Mouse (Mus musculus) neural tube, embryonic 14.5 days (tissue): Measurements from ENCODE around the gene Tmem97. TPM values are rescaled to one million over a fixed set of nuclear protein-coding genes. Genes with fewer than 3 reads are reported as not detected.
"Not testable (repeated sequence)": the region's sequence is repeated elsewhere in the genome, so short reads cannot be mapped to it uniquely, and the experiment has no call there.

Source experiments
- ATAC-seq: fragments of 200-750 bp; cut with Nextera tagmentation; 2 replicates; pipeline ENCODE4 v1.8.0; 2017; ENCODE audit warnings: low read depth, mild to moderate bottlenecking, moderate TSS enrichment, moderate library complexity
- H3K27ac ChIP-seq: fragments of 300-500 bp; sonication (generic); 2 replicates; pipeline ENCODE4 v1.5.1; 2014; ENCODE audit warnings: low read depth, mild to moderate bottlenecking, control low read depth, low read length, moderate library complexity, mixed read lengths
- H3K27me3 ChIP-seq: fragments of 300-500 bp; sonication (generic); 2 replicates; pipeline ENCODE4 v1.6.1; 2014; ENCODE audit warnings: low read length; ENCODE audit not compliant: control insufficient read depth, insufficient read depth
- H3K36me3 ChIP-seq: fragments of 300-500 bp; sonication (generic); 2 replicates; pipeline ENCODE4 v1.6.1; 2014; ENCODE audit warnings: low read length, mixed read lengths; ENCODE audit not compliant: control insufficient read depth, insufficient read depth
- H3K4me1 ChIP-seq: fragments of 300-500 bp; sonication (generic); 2 replicates; pipeline ENCODE4 v1.6.1; 2014; ENCODE audit warnings: low read length; ENCODE audit not compliant: control insufficient read depth, insufficient read depth
- H3K4me2 ChIP-seq: fragments of 300-500 bp; sonication (generic); 2 replicates; pipeline ENCODE4 v1.6.1; 2014; ENCODE audit warnings: mild to moderate bottlenecking, low read depth, low read length, control low read depth
- H3K4me3 ChIP-seq: fragments of 300-500 bp; sonication (generic); 2 replicates; pipeline ENCODE4 v1.5.1; 2014; ENCODE audit warnings: low read depth, low read length, control low read depth, mixed read lengths
- H3K9ac ChIP-seq: fragments of 300-500 bp; sonication (generic); replicated peaks from 2 replicates; pipeline ENCODE4 v1.6.1; 2014; ENCODE audit warnings: low read depth, mild to moderate bottlenecking, control low read depth, low read length, mixed read lengths
- H3K9me3 ChIP-seq: fragments of 300-500 bp; sonication (generic); 2 replicates; pipeline ENCODE4 v1.6.1; 2016; ENCODE audit warnings: low read length; ENCODE audit not compliant: control insufficient read depth
- WGBS: fragments of 180-500 bp; shearing (Covaris S2); extraction: QIAGEN DNeasy Blood & Tissue Kit; methylation state at CpG from one replicate; pipeline ENCODE4 v1.1.7; 2014; 5-methylcytosine and 5-hydroxymethylcytosine counted together
- polyA plus RNA-seq: library from polyadenylated mRNA; unstranded; fragments of >200 nt; fragmentation: Nextera tagmentation; extraction: Ambion mirVana; gene quantifications from 2 replicates; pipeline ENCODE4 v1.2.1, GENCODE M21; 2014

The Tmem97 gene
- polyA plus RNA-seq, 1 experiment from 2014 or later: 43.0 TPM

DNA sequence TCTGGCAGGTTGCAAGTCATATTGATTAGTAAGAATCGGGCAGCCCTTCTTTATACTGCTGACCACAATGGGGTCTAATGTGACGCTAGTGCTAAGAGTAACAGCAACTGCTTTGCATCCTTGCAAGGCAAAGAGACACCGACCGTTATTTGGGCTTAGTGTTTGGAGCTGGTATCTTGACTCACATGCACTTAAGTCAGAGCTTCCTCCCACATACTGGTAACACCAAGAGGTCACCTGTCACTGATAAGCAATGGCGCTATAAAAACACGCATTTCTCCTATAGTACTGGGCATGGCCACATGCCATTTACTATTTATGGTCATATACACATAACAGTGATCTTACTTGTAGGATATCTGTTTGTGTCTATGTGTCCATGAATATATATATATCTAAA, 32.3 kb upstream of the Tmem97 start:
- ATAC-seq: no peak
- Histone ChIP-seq H3K36me3 (peaks cover 24% of the 10 kb centered on the region; the same call in 1 of the 2 replicates), H3K4me3 (no peak overlapping the region), H3K4me1 (no peaks in the 10 kb centered on the region), H3K9me3 (no peaks in the 10 kb centered on the region), H3K4me2 (no peak overlapping the region), H3K27ac (no peak overlapping the region), H3K9ac (no peak overlapping the region), H3K27me3 (no peaks in the 10 kb centered on the region)
- WGBS: 89% methylated on average over 6 of the region's 6 CpGs

DNA sequence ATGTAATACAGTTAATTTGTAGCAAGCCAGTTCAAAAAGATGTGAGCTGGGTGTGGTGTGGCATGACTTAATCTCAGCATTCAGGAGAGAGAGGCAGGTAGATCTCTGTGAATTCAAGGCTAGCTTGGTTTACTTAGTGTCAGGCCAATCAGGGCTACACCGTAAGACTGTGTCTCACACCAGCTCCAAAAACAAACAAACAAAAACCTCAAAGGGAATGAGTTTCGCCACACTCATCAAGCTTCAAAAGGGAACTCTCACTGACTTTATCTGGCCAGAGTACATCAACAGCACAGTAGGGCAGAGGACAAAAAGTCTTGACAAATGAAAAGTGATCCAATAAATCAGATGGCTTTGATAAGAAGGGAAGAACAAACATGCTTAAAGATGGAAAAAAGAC, 24.4 kb upstream of the Tmem97 start:
- no peaks in the 10 kb centered on the region for H3K4me1 ChIP-seq
- ATAC-seq: no peak
- no peak overlapping the region for H3K4me2 ChIP-seq
- H3K9me3 ChIP-seq: no peaks in the 10 kb centered on the region
- H3K4me3 ChIP-seq: no peak overlapping the region
- peaks cover 21% of the 10 kb centered on the region for H3K36me3 ChIP-seq
- no peaks in the 10 kb centered on the region for H3K27me3 ChIP-seq
- WGBS: 65% methylated on average over 2 of the region's 2 CpGs
- H3K9ac ChIP-seq: no peak overlapping the region
- no peak overlapping the region for H3K27ac ChIP-seq

DNA sequence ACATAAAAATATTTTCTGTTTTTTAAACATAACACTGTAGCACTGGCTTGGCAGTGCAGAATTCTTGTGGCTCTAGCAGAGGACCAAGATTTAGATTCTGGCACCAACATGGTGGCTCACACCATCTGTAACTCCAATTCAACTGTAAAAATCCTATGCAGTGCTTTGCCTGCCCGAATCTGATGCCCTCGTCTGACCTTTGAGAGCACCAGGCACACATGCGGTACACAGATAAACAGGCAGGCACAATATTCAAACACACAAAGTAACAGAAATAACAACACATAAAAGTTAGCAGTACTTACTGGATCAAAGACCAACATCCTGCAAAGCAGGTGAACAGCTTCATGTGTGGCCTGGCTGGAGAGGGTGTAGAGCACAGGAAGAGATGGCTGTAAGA, 24.0 kb upstream of the Tmem97 start:
- Histone ChIP-seq H3K27ac (no peak overlapping the region), H3K36me3 (peaks cover 21% of the 10 kb centered on the region), H3K4me2 (no peak overlapping the region), H3K4me3 (no peak overlapping the region), H3K27me3 (no peaks in the 10 kb centered on the region), H3K9ac (no peak overlapping the region), H3K4me1 (no peaks in the 10 kb centered on the region), H3K9me3 (no peaks in the 10 kb centered on the region)
- ATAC-seq: no peak
- 89% methylated on average over 3 of the region's 3 CpGs for WGBS

DNA sequence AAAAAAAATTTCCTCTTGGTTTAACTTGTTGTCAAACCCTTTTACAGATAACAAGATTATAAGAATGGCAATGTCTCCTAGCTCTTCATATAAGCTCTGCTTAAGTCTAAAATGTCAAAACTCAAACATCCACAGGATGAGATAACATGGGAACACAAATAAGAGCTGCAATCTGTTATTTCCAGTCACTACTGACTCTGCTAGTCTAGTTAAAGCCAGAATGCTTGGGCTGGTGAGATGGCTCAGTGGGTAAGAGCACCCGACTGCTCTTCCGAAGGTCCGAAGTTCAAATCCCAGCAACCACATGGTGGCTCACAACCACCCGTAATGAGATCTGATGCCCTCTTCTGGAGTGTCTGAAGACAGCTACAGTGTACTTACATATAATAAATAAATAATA, 23.5 kb upstream of the Tmem97 start:
- H3K4me3 ChIP-seq, H3K27ac ChIP-seq, H3K27me3 ChIP-seq, ATAC-seq, H3K4me1 ChIP-seq, H3K4me2 ChIP-seq, H3K9ac ChIP-seq, H3K9me3 ChIP-seq: not testable (repeated sequence)
- H3K36me3 ChIP-seq: peaks cover 17% of the 10 kb centered on the region
- WGBS: 94% methylated on average over 3 of the region's 4 CpGs

DNA sequence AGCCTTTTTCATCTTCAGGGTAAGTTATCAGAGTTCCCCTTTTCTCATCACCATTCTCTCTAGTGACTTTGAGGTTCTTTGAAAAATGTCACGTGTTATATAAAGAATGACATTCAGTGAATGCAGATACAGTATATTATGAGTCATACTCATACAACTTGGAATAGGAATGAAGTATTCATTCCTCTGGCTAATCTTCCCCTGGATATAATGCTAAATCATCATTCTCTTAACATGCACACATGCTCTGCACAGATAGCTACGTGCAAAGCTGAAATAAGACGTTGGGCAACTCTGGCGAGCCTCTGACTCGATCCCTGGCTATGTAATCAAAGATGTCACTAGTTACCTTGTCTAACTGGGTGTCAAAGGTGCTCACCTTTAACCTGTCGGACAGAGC, 21.3 kb upstream of the Tmem97 start:
- Histone ChIP-seq H3K9ac (no peak overlapping the region), H3K9me3 (no peaks in the 10 kb centered on the region), H3K36me3 (peaks cover 15% of the 10 kb centered on the region), H3K4me2 (no peak overlapping the region), H3K27ac (no peak overlapping the region), H3K27me3 (no peaks in the 10 kb centered on the region), H3K4me3 (no peak overlapping the region), H3K4me1 (no peaks in the 10 kb centered on the region)
- 97% methylated on average over 6 of the region's 6 CpGs for WGBS
- no peak for ATAC-seq

DNA sequence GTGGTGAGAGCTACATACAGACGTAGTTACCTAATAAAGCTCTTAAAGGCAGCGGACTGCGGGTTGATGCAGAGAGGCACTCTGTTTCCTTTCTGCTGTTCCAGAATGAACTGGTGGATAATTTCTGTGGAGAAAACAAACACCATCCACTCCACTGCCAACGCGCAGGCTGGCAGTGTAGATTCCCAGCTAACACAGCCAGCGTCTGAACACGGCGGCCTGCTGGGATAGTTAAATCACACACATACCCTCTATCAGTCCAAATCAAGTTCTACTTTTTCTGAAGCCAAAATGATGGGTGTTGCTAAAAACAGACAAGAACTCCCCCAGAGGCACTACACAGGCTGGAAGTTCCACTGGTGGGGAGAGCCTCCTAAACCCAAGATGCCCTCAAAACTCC, 20.9 kb upstream of the Tmem97 start:
- H3K4me3 ChIP-seq: no peak overlapping the region
- no peak overlapping the region for H3K4me2 ChIP-seq
- peaks cover 15% of the 10 kb centered on the region for H3K36me3 ChIP-seq
- no peaks in the 10 kb centered on the region for H3K27me3 ChIP-seq
- no peak overlapping the region for H3K9ac ChIP-seq
- 93% methylated on average over 8 of the region's 8 CpGs for WGBS
- ATAC-seq: no peak
- no peaks in the 10 kb centered on the region for H3K9me3 ChIP-seq
- H3K27ac ChIP-seq: no peak overlapping the region
- no peaks in the 10 kb centered on the region for H3K4me1 ChIP-seq

DNA sequence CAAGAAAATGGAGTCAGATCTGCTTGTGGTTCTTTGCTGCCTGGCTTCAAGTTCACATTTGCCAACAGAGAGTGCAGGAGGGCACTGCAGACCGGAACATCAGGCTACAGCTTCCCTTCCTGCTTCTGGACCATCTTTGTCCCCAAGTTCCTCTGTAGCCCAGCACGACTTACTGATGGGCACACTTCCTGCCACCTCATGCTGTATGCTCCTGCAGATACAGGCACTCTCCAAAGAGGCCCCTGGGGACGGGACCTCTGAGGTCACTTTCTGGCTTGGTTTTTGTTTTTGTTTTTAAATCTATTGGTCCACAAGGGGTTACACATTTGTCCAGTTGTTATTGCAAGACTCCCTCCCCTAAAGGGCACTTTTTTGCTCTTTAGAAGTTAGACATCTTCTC, 19.2 kb upstream of the Tmem97 start:
- WGBS: 75% methylated on average over 3 of the region's 3 CpGs
- Histone ChIP-seq H3K4me3 (no peak overlapping the region), H3K4me2 (no peak overlapping the region), H3K4me1 (no peaks in the 10 kb centered on the region), H3K9ac (no peak overlapping the region), H3K36me3 (peaks cover 15% of the 10 kb centered on the region), H3K9me3 (no peaks in the 10 kb centered on the region), H3K27me3 (no peaks in the 10 kb centered on the region), H3K27ac (no peak overlapping the region)
- ATAC-seq: no peak

DNA sequence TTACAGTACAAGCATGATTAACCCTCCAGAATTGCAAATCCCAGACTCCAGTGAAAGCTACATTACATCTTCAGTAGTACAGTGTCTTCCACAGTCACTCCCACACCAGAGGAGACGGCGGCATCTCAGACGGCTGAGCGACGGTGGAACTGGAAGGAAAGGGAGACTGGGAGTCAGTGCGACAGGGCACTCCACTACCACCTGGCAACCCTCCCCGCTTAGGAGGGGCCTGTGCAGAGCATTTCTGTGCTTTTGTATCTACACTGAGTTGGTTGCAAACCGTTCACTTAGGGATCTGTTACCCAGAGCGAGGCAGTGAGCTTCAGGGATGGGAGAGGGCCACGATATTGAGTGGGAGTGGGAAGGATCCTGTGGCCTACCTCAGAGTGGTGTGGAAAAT, 18.2 kb upstream of the Tmem97 start:
- Histone ChIP-seq H3K4me3 (no peak overlapping the region), H3K27me3 (no peaks in the 10 kb centered on the region), H3K36me3 (peaks cover 15% of the 10 kb centered on the region), H3K9me3 (no peaks in the 10 kb centered on the region), H3K27ac (no peak overlapping the region), H3K9ac (no peak overlapping the region), H3K4me1 (no peaks in the 10 kb centered on the region), H3K4me2 (no peak overlapping the region)
- WGBS: 92% methylated on average over 10 of the region's 10 CpGs
- no peak for ATAC-seq

DNA sequence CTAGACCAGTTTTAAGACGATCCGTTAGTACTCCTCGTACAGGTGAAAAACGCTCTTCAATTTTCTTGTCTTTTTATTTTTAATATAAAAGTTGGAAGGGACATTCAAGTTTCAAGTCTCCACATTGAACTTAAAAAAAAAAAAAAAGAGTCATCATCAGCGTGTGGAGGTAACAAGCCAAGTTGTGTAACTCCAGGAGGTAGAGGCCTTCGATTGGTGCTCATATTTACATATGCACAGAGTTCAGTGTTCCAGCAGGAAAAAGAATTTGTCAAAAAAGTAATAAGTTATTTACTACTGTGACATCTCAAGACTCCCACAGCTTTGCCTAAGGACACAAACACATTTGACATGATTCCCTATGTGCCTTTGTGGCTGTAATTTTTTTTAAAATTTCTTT, 17.0 kb upstream of the Tmem97 start:
- ATAC-seq: no peak

DNA sequence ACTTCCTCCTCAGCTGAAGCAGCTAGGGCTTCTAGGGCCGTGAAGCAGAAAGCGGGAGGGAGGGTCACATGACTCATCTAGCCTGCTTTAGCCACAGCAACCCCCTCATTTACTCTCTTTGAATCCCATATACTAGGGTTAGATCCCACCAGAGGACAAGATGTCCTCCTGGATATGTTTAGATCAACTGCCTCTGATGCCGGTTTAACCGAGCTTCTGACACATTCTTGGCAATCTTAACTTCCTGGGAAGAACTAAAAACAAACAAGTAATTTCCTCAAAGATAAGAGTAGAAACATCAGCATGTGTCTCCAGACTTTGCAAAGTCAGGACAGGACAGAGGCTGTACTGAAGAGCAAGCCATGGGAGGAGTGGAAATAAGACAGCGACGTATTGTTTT, 16.2 kb upstream of the Tmem97 start:
- no peaks in the 10 kb centered on the region for H3K27me3 ChIP-seq
- 89% methylated on average over 6 of the region's 6 CpGs for WGBS
- H3K4me2 ChIP-seq: no peak overlapping the region
- peaks cover 10% of the 10 kb centered on the region for H3K36me3 ChIP-seq
- H3K4me3 ChIP-seq: no peak overlapping the region
- no peak overlapping the region for H3K9ac ChIP-seq
- H3K27ac ChIP-seq: no peak overlapping the region
- no peak for ATAC-seq
- no peaks in the 10 kb centered on the region for H3K4me1 ChIP-seq
- H3K9me3 ChIP-seq: no peaks in the 10 kb centered on the region

More for the DNA sequence above, 17.0 kb upstream of the Tmem97 start:
- Histone ChIP-seq H3K36me3 (peaks cover 15% of the 10 kb centered on the region), H3K27ac (no peak overlapping the region), H3K27me3 (no peaks in the 10 kb centered on the region), H3K4me1 (no peaks in the 10 kb centered on the region), H3K4me2 (no peak overlapping the region), H3K9ac (no peak overlapping the region), H3K4me3 (no peak overlapping the region), H3K9me3 (no peaks in the 10 kb centered on the region)
- 94% methylated on average over 6 of the region's 6 CpGs for WGBS
